Mouse (Mus musculus) liver, embryonic 15.5 days (tissue): ENCODE measurements around the gene Slc31a2. TPM values are rescaled to one million over a fixed set of nuclear protein-coding genes. Genes with fewer than 3 reads are reported as not detected.

ENCODE experiments used
- polyA plus RNA-seq: library from polyadenylated mRNA; unstranded; fragments of >200 nt; fragmentation: Nextera tagmentation; extraction: Ambion mirVana; gene quantifications from 2 replicates; pipeline ENCODE4 v1.2.1, GENCODE M21; 2015

Slc31a2 gene
- polyA plus RNA-seq, 1 experiment from 2014 or later, result 9.1 TPM

Other genes with a start within 250 kb of the Slc31a2 start
- 0.09 TPM in 1 of 2 replicates, not detected in the other for gene Mup20, start 208.4 kb upstream of the Slc31a2 start, polyA plus RNA-seq
- gene Mup3, start 175.2 kb upstream of the Slc31a2 start, polyA plus RNA-seq, result not detected in 2 replicates
- 0.18 TPM in 1 of 2 replicates, not detected in the other for gene Mup21, start 111.7 kb upstream of the Slc31a2 start, polyA plus RNA-seq
- 0.31 and 0.43 TPM in 2 replicates for gene Zfp37, start 31.5 kb upstream of the Slc31a2 start, polyA plus RNA-seq
- 14.1 and 15.6 TPM in 2 replicates for gene Fkbp15, start 98.0 kb downstream of the Slc31a2 start, polyA plus RNA-seq
- 51.4 and 57.0 TPM in 2 replicates for gene Slc31a1, start 98.2 kb downstream of the Slc31a2 start, polyA plus RNA-seq
- 53.5 and 57.4 TPM in 2 replicates for gene Cdc26, start 146.1 kb downstream of the Slc31a2 start, polyA plus RNA-seq
- gene Prpf4, start 146.2 kb downstream of the Slc31a2 start, polyA plus RNA-seq, result 9.1 and 9.3 TPM in 2 replicates
- gene Rnf183, start 172.7 kb downstream of the Slc31a2 start, polyA plus RNA-seq, result not detected in 2 replicates
- 0.86 and 0.88 TPM in 2 replicates for gene Wdr31, start 208.3 kb downstream of the Slc31a2 start, polyA plus RNA-seq
- 0.22 and 0.32 TPM in 2 replicates for gene Bspry, start 217.5 kb downstream of the Slc31a2 start, polyA plus RNA-seq
- gene Hdhd3, start 240.9 kb downstream of the Slc31a2 start, polyA plus RNA-seq, result 7.8 and 9.6 TPM in 2 replicates